Mouse (Mus musculus) MEL (cell line): ENCODE measurements at regions not wholly inside any gene's neighbourhood (a gene's known extent, or its start where the extent isn't known, plus 50 kb on each side); places are given as distances from the start of the nearest gene placed in this dataset.

Experiments used
- CTCF ChIP-seq, 3 experiments: IDR thresholded peaks in 2 of 3; conservative IDR thresholded peaks in 1 of 3; 2 replicates each; pipeline ENCODE4 v1.5.1; 2011 to 2012; ENCODE audit warnings: low read length in 3 of 3, low read depth in 2 of 3, mild to moderate bottlenecking in 2 of 3, improper control_type of control experiment in 1 of 3, inconsistent platforms in 1 of 3, mixed read lengths in 1 of 3, moderate library complexity in 1 of 3; ENCODE audit not compliant: control insufficient read depth in 1 of 3, insufficient read depth in 1 of 3, poor library complexity in 1 of 3, severe bottlenecking in 1 of 3
- EP300 ChIP-seq, 2 experiments: IDR thresholded peaks; 2 replicates each; pipeline ENCODE4 v1.6.1; 2011; ENCODE audit warnings: improper control_type of control experiment in 2 of 2, low read length in 2 of 2, low read depth in 1 of 2, mild to moderate bottlenecking in 1 of 2
- POLR2A ChIP-seq, 2 experiments: IDR thresholded peaks; 2 replicates each; pipeline ENCODE4 v1.6.1; 2011 to 2012; ENCODE audit warnings: low read length in 2 of 2, mild to moderate bottlenecking in 2 of 2, control low read depth in 1 of 2, improper control_type of control experiment in 1 of 2, low read depth in 1 of 2, moderate library complexity in 1 of 2; ENCODE audit not compliant: control insufficient read depth in 1 of 2, insufficient read depth in 1 of 2, poor library complexity in 1 of 2
- POLR2AphosphoS5 ChIP-seq: IDR thresholded peaks from 2 replicates; pipeline ENCODE4 v1.6.1; 2012; ENCODE audit warnings: low read depth, borderline replicate concordance, mild to moderate bottlenecking, inconsistent platforms, low read length, moderate library complexity, mixed read lengths
- USF1 ChIP-seq: IDR thresholded peaks from 2 replicates; pipeline ENCODE4 v1.6.1; 2014; ENCODE audit warnings: low read depth, mild to moderate bottlenecking, inconsistent platforms, low read length, improper control_type of control experiment, moderate library complexity
- ZKSCAN1 ChIP-seq: IDR thresholded peaks from 2 replicates; pipeline ENCODE4 v1.6.1; 2012; ENCODE audit warnings: low read depth, mild to moderate bottlenecking, inconsistent platforms, low read length, improper control_type of control experiment, moderate library complexity
- ZMIZ1 ChIP-seq: IDR thresholded peaks from 2 replicates; pipeline ENCODE4 v1.6.1; 2012; ENCODE audit warnings: low read depth, mild to moderate bottlenecking, inconsistent platforms, low read length, improper control_type of control experiment, moderate library complexity

- no peak for TF ChIP-seq ZMIZ1
- no peak for TF ChIP-seq USF1
- TF ChIP-seq POLR2AphosphoS5, result no peak
- no peak for TF ChIP-seq EP300 (IDR thresholded peaks at IDR 0.05; ENCODE audit: low read depth in 1 of 2, low read length in 2 of 2)
- TF ChIP-seq ZKSCAN1, result no peak
- TF ChIP-seq POLR2A (IDR thresholded peaks at IDR 0.05; ENCODE audit: control insufficient read depth in 1 of 2, insufficient read depth in 1 of 2, low read depth in 1 of 2, low read length in 2 of 2, poor library complexity in 1 of 2), result no peak
- no peak for TF ChIP-seq CTCF (IDR thresholded peaks at IDR 0.05 in 2 of 3, conservative IDR thresholded peaks at IDR 0.05 in 1 of 3; ENCODE audit: control insufficient read depth in 1 of 3, insufficient read depth in 1 of 3, low read depth in 2 of 3, low read length in 3 of 3, poor library complexity in 1 of 3, severe bottlenecking in 1 of 3)
Observed at GRCm38 (mm10) chr4:88936976-88937375, 57.0 kb upstream of the Ifne start.
